Mouse (Mus musculus) stomach, embryonic 16.5 days (tissue): ENCODE measurements around the gene Iqcn. TPM values are rescaled to one million over a fixed set of nuclear protein-coding genes. Genes with fewer than 3 reads are reported as not detected.

Source experiments
- ATAC-seq: fragments of 200-750 bp; cut with Nextera tagmentation; 2 replicates; pipeline ENCODE4 v1.8.0; 2017; ENCODE audit warnings: moderate number of reproducible peaks, moderate TSS enrichment; ENCODE audit not compliant: insufficient read depth, low FRiP score
- H3K27ac ChIP-seq: fragments of 300-500 bp; sonication (generic); 2 replicates; pipeline ENCODE4 v1.5.1; 2014; ENCODE audit warnings: low read length
- H3K27me3 ChIP-seq: fragments of 300-500 bp; sonication (generic); 2 replicates; pipeline ENCODE4 v1.6.1; 2014; ENCODE audit warnings: low read length, control low read depth, mixed read lengths; ENCODE audit not compliant: control insufficient read depth, insufficient read depth
- H3K36me3 ChIP-seq: fragments of 300-500 bp; sonication (generic); 2 replicates; pipeline ENCODE4 v1.6.1; 2014; ENCODE audit warnings: low read length; ENCODE audit not compliant: control insufficient read depth, insufficient read depth
- H3K4me1 ChIP-seq: fragments of 300-500 bp; sonication (generic); 2 replicates; pipeline ENCODE4 v1.6.1; 2014; ENCODE audit warnings: low read length, control low read depth, mixed read lengths; ENCODE audit not compliant: control insufficient read depth, insufficient read depth
- H3K4me2 ChIP-seq: fragments of 300-500 bp; sonication (generic); 2 replicates; pipeline ENCODE4 v1.6.1; 2014; ENCODE audit warnings: low read depth, low read length, mixed read lengths
- H3K4me3 ChIP-seq: fragments of 300-500 bp; sonication (generic); replicated peaks from 2 replicates; pipeline ENCODE4 v1.5.1; 2014; ENCODE audit warnings: mild to moderate bottlenecking, low read length
- H3K9ac ChIP-seq: fragments of 300-500 bp; sonication (generic); 2 replicates; pipeline ENCODE4 v1.6.1; 2014; ENCODE audit warnings: low read length
- H3K9me3 ChIP-seq: fragments of 300-500 bp; sonication (generic); replicated peaks from 2 replicates; pipeline ENCODE4 v1.6.1; 2016; ENCODE audit warnings: low read length, control low read depth; ENCODE audit not compliant: control insufficient read depth
- WGBS: fragments of 180-500 bp; shearing (Covaris S2); extraction: QIAGEN DNeasy Blood & Tissue Kit; methylation state at CpG from one replicate; pipeline ENCODE4 v1.1.7; 2014; 5-methylcytosine and 5-hydroxymethylcytosine counted together
- polyA plus RNA-seq: library from polyadenylated mRNA; unstranded; fragments of >200 nt; fragmentation: Nextera tagmentation; extraction: Ambion mirVana; gene quantifications from 2 replicates; pipeline ENCODE4 v1.2.1, GENCODE M21; 2015

Iqcn gene
- polyA plus RNA-seq, 1 experiment from 2014 or later: not detected

DNA sequence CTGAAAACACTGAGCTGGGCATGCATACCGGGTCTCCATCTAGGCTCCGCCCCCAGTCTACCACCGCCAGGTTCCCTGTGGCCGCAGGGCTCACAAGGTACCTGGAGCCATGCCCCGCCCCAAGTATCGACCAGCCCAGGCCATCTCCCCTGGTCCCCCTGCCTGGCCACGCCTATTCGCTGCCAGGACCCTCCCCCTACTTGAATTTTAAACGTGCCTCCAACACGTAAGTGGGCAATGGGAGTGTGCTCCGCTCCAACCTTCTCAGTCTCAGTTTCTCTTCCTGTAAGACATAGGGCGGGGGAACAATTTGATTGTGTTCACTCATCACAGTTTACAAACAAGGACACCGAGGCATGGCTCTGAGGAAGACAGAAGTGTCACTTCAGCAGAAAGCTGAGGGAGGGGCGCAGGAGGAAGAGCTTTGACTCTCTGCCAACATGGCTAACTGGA, 43.0 kb upstream of the Iqcn start, which contains the start of gene Pgpep1:
TSS of gene Pgpep1 (minus strand) at position 116 of the 453 bp plus-strand sequence.
- ATAC-seq: peak; percentile 60
- Histone ChIP-seq H3K4me1 (peaks cover 25% of the 10 kb centered on the region), H3K9ac (peak within 1 kb of the TSS; percentile 70), H3K36me3 (no peaks in the 10 kb centered on the region), H3K4me2 (peak within 1 kb of the TSS; percentile 93), H3K27ac (peak within 1 kb of the TSS; percentile 28), H3K9me3 (no peaks in the 10 kb centered on the region), H3K27me3 (no peaks in the 10 kb centered on the region), H3K4me3 (peak within 1 kb of the TSS; percentile 89)
- 2% methylated on average over 14 of the region's 14 CpGs for WGBS

GRCm38 (mm10) chr8:70663691-70664090, 39.6 kb upstream of the Iqcn start:
- Histone ChIP-seq H3K36me3 (no peaks in the 10 kb centered on the region), H3K27me3 (no peaks in the 10 kb centered on the region), H3K27ac (no peak overlapping the region), H3K9ac (no peak overlapping the region), H3K9me3 (no peaks in the 10 kb centered on the region), H3K4me1 (peaks cover 17% of the 10 kb centered on the region), H3K4me2 (no peak overlapping the region), H3K4me3 (no peak overlapping the region)
- 46% methylated on average over 4 of the region's 4 CpGs for WGBS
- no peak for ATAC-seq

GRCm38 (mm10) chr8:70664631-70665030, 38.6 kb upstream of the Iqcn start:
- WGBS: 79% methylated on average over 3 of the region's 3 CpGs
- Histone ChIP-seq H3K4me3 (no peak overlapping the region), H3K4me1 (peaks cover 14% of the 10 kb centered on the region; the same call in 1 of the 2 replicates), H3K27me3 (no peaks in the 10 kb centered on the region), H3K9me3 (no peaks in the 10 kb centered on the region), H3K27ac (no peak overlapping the region), H3K4me2 (no peak overlapping the region), H3K9ac (no peak overlapping the region), H3K36me3 (no peaks in the 10 kb centered on the region)
- ATAC-seq: no peak

GRCm38 (mm10) chr8:70665599-70665998, 37.7 kb upstream of the Iqcn start:
- H3K4me1 ChIP-seq: peaks cover 6% of the 10 kb centered on the region; the same call in 1 of the 2 replicates
- 57% methylated on average over 2 of the region's 2 CpGs for WGBS
- H3K9ac ChIP-seq: no peak overlapping the region
- no peaks in the 10 kb centered on the region for H3K9me3 ChIP-seq
- H3K27ac ChIP-seq: no peak overlapping the region
- H3K27me3 ChIP-seq: no peaks in the 10 kb centered on the region
- no peak overlapping the region for H3K4me2 ChIP-seq
- H3K36me3 ChIP-seq: no peaks in the 10 kb centered on the region
- no peak for ATAC-seq
- no peak overlapping the region for H3K4me3 ChIP-seq

DNA sequence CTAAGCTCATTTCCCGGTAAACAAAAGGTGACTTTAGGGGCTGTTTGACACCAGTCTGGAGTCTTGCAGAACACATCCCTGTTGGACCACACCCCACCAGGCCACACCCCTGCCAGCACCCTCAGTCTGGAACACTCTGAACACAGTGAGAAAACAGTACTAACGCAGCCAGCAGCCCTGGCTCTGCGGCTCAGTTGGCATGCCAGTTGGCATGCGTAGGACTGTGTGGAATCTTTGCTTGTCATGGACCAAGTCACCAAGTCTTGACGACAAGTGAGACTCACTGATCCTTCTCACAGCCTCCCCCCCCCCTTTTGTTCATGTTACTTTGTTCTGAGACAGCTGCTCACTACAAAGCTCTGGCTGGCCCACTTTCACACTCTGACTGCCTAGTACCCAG, 36.2 kb upstream of the Iqcn start:
- no peaks in the 10 kb centered on the region for H3K9me3 ChIP-seq
- no peaks in the 10 kb centered on the region for H3K36me3 ChIP-seq
- H3K27ac ChIP-seq: no peak overlapping the region
- H3K4me3 ChIP-seq: no peak overlapping the region
- H3K4me1 ChIP-seq: peaks cover 6% of the 10 kb centered on the region; the same call in 1 of the 2 replicates
- H3K9ac ChIP-seq: no peak overlapping the region
- 62% methylated on average over 5 of the region's 5 CpGs for WGBS
- no peak for ATAC-seq
- no peaks in the 10 kb centered on the region for H3K27me3 ChIP-seq
- no peak overlapping the region for H3K4me2 ChIP-seq

DNA sequence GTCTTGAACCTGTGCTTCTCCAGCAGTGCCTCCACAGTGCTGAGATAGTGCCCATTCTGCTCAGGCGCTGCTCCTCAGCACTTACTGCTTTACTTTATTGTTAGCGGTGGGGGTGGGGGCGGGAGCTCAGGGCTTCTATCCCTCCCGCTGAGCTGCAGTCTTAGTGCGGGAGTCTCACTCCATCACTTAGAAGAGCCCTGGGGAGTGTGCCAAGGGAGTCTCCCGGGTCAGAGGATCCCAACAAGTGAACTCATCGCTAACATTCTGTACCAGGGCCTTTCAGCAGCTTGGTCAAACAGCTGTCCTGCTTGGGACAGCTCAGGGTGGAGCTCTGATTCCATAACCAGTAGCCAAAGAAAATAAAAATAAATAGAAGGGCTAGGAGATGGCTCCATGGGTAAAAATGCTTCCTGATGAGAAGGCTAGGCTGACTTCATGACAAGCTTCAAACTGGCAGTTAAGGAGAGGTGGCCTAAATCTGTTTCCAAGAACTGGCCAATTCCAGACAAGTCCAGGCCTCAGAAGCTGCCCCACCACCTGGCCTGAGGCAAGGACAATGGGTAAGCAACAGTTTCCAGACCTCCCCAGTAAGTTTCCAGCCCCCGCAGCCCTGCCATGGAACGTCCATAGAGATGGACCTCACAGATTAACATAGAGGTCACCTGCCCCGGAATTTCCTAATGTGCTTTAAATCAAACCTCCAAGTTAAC, 31.5 kb upstream of the Iqcn start:
- no peak for ATAC-seq
- H3K27ac ChIP-seq: no peak overlapping the region
- no peak overlapping the region; the same call in 1 of the 2 replicates for H3K9ac ChIP-seq
- H3K4me3 ChIP-seq: no peak overlapping the region
- H3K36me3 ChIP-seq: no peaks in the 10 kb centered on the region
- 58% methylated on average over 10 of the region's 10 CpGs for WGBS
- peaks cover 23% of the 10 kb centered on the region for H3K4me1 ChIP-seq
- H3K9me3 ChIP-seq: no peaks in the 10 kb centered on the region
- no peaks in the 10 kb centered on the region for H3K27me3 ChIP-seq
- H3K4me2 ChIP-seq: no peak overlapping the region

- Histone ChIP-seq H3K27ac (peak overlapping the region; percentile 82), H3K4me1 (peaks cover 20% of the 10 kb centered on the region), H3K9ac (peak overlapping the region; percentile 78), H3K27me3 (no peaks in the 10 kb centered on the region), H3K4me3 (peak overlapping the region; percentile 82), H3K36me3 (0 out of 2 replicates have a peak, but pooled peaks cover 1% of the 10 kb centered on the region), H3K9me3 (no peaks in the 10 kb centered on the region), H3K4me2 (peak overlapping the region; percentile 63)
- WGBS: 35% methylated on average over 19 of the region's 19 CpGs
- no peak for ATAC-seq
Measured at GRCm38 (mm10) chr8:70672325-70673078, 30.8 kb upstream of the Iqcn start.

GRCm38 (mm10) chr8:70673079-70673856, 30.0 kb upstream of the Iqcn start, which contains the start of gene Lsm4:
TSS of gene Lsm4 (plus strand) at chr8:70673248.
- H3K9me3 ChIP-seq: no peaks in the 10 kb centered on the region
- H3K36me3 ChIP-seq: 0 out of 2 replicates have a peak, but pooled peaks cover 7% of the 10 kb centered on the region
- under 1% methylated on average over 60 of the region's 60 CpGs for WGBS
- H3K27ac ChIP-seq: peak within 1 kb of the TSS; percentile 97
- H3K4me1 ChIP-seq: peaks cover 20% of the 10 kb centered on the region
- peak within 1 kb of the TSS; percentile 82 for H3K4me3 ChIP-seq
- H3K27me3 ChIP-seq: no peaks in the 10 kb centered on the region
- ATAC-seq: peak; percentile 97
- peak within 1 kb of the TSS; percentile 87 for H3K9ac ChIP-seq
- peak within 1 kb of the TSS; percentile 66 for H3K4me2 ChIP-seq
